Mouse (Mus musculus) intestine, embryonic 14.5 days (tissue): ENCODE data around the gene Alpl. TPM values are rescaled to one million over a fixed set of nuclear protein-coding genes. Genes with fewer than 3 reads are reported as not detected.

Source experiments
- ATAC-seq: fragments of 200-750 bp; cut with Nextera tagmentation; replicated peaks from 2 replicates; pipeline ENCODE4 v1.8.0; 2017; ENCODE audit warnings: low read depth, moderate number of reproducible peaks, moderate TSS enrichment, moderate library complexity; ENCODE audit not compliant: low FRiP score, low TSS enrichment
- DNase-seq: peaks from one replicate; pipeline ENCODE4 v3.0.0-alpha.2; 2018; ENCODE audit warnings: low spot score
- H3K27ac ChIP-seq: fragments of 300-500 bp; sonication (generic); 2 replicates; pipeline ENCODE4 v1.5.1; 2014; ENCODE audit warnings: low read depth, mild to moderate bottlenecking, control low read depth
- H3K27me3 ChIP-seq: fragments of 300-500 bp; sonication (generic); replicated peaks from 2 replicates; pipeline ENCODE4 v1.6.1; 2014; ENCODE audit warnings: low read length, control low read depth; ENCODE audit not compliant: control insufficient read depth, insufficient read depth
- H3K36me3 ChIP-seq: fragments of 300-500 bp; sonication (generic); 2 replicates; pipeline ENCODE4 v1.6.1; 2014; ENCODE audit warnings: low read length, control low read depth; ENCODE audit not compliant: control insufficient read depth, insufficient read depth
- H3K4me1 ChIP-seq: fragments of 300-500 bp; sonication (generic); replicated peaks from 2 replicates; pipeline ENCODE4 v1.6.1; 2014; ENCODE audit warnings: low read length, control low read depth, mixed read lengths; ENCODE audit not compliant: control insufficient read depth, insufficient read depth
- H3K4me2 ChIP-seq: fragments of 300-500 bp; sonication (generic); 2 replicates; pipeline ENCODE4 v1.6.1; 2014; ENCODE audit warnings: low read length
- H3K4me3 ChIP-seq: fragments of 300-500 bp; sonication (generic); 2 replicates; pipeline ENCODE4 v1.5.1; 2014; ENCODE audit warnings: low read depth, low read length, control low read depth, mixed read lengths
- H3K9ac ChIP-seq: fragments of 300-500 bp; sonication (generic); 2 replicates; pipeline ENCODE4 v1.6.1; 2014; ENCODE audit warnings: mild to moderate bottlenecking, low read length
- H3K9me3 ChIP-seq: fragments of 300-500 bp; sonication (generic); 2 replicates; pipeline ENCODE4 v1.6.1; 2016; ENCODE audit warnings: low read length, control low read depth; ENCODE audit not compliant: control insufficient read depth
- WGBS: fragments of 180-500 bp; shearing (Covaris S2); extraction: QIAGEN DNeasy Blood & Tissue Kit; methylation state at CpG from one replicate; pipeline ENCODE4 v1.1.7; 2014; 5-methylcytosine and 5-hydroxymethylcytosine counted together
- polyA plus RNA-seq: library from polyadenylated mRNA; unstranded; fragments of >200 nt; fragmentation: Nextera tagmentation; extraction: Ambion mirVana; gene quantifications from 2 replicates; pipeline ENCODE4 v1.2.1, GENCODE M21; 2014

The Alpl gene
- polyA plus RNA-seq, 1 experiment from 2014 or later = 7.0 TPM

DNA sequence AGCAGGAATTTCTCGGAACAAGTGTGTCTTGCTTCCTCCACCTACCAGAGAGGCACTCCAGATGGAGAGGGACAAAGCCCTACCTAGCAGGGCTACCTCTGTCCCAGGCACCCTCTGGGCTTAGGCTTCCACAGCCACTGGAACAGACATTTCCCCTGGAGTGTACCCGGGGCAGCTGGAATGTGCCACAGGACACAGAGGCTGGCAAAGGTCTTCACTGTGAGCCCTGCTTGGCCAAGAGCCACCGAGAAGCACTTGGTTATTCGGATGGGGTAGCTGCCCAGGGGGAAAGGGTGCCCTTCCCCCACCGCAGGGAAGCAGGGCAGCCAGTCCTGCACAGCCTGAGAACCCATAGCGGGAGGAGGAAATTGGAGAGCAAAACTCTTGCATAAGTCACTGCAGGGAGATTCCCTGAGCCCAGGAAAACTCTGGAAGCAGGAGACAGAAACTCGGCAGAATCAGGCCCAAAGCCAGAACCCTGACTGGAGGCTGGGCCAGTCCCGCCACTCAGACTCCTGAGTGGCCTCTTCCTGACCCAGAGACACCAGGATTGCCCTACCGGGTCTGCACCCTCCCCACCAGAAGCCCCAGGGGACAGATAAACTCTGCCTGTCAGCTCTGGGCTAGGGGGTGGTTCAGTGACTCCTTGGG, 12.5 kb downstream of the Alpl start:
- Histone ChIP-seq H3K9me3 (no peaks in the 10 kb centered on the region), H3K4me1 (0 out of 2 replicates have a peak, but pooled peaks cover 3% of the 10 kb centered on the region), H3K27me3 (no peaks in the 10 kb centered on the region), H3K9ac (no peak overlapping the region), H3K4me2 (no peak overlapping the region), H3K4me3 (no peak overlapping the region), H3K36me3 (no peaks in the 10 kb centered on the region), H3K27ac (no peak overlapping the region)
- DNase-seq (no peak), ATAC-seq (no peak)
- 27% methylated on average over 9 of the region's 9 CpGs for WGBS

DNA sequence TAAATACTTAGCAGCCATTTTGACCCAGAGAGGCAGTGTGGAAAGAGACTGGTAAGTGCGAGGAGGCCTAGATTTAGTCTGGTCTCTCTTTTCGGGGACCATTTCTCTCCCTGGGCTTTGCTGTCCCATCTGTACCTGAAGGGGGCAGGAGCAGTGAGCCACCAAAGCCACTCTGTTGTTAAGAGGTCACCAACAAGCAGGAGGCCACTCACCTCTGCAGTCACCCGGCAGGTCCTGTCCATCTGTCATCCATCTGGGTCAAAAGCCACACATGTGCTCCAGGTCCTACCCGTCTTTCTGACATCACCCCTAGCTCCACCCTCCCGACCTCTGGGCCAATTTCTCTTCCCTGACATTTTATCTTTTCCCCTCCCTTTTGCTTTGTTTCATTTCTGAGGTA, 14.2 kb downstream of the Alpl start:
- Histone ChIP-seq H3K4me3 (no peak overlapping the region), H3K4me1 (0 out of 2 replicates have a peak, but pooled peaks cover 3% of the 10 kb centered on the region), H3K27me3 (no peaks in the 10 kb centered on the region), H3K4me2 (no peak overlapping the region), H3K27ac (no peak overlapping the region), H3K9ac (no peak overlapping the region), H3K9me3 (no peaks in the 10 kb centered on the region), H3K36me3 (no peaks in the 10 kb centered on the region)
- WGBS = 69% methylated on average over 5 of the region's 5 CpGs
- no peak for ATAC-seq
- DNase-seq = no peak

DNA sequence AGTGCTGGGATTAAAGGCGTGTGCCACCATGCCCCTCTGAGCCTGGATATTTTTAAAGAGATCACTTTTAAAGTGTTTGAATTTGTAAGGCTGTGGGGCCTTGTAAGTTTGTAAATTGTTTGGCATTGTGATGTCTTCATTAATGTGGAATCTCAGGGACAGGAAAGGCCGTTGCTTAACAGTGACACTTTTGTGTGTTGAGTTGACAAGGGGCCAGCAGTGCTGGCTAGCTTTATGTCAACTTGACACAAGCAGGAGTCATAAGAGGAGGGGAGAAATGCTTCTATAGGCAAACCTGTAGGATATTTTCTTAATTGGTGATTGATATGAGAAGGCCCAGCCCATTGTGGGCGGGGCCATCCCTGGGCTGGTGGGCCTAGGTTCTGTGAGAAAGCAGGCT, 15.2 kb downstream of the Alpl start:
- WGBS = 76% methylated on average over 3 of the region's 3 CpGs
- no peak for ATAC-seq

DNA sequence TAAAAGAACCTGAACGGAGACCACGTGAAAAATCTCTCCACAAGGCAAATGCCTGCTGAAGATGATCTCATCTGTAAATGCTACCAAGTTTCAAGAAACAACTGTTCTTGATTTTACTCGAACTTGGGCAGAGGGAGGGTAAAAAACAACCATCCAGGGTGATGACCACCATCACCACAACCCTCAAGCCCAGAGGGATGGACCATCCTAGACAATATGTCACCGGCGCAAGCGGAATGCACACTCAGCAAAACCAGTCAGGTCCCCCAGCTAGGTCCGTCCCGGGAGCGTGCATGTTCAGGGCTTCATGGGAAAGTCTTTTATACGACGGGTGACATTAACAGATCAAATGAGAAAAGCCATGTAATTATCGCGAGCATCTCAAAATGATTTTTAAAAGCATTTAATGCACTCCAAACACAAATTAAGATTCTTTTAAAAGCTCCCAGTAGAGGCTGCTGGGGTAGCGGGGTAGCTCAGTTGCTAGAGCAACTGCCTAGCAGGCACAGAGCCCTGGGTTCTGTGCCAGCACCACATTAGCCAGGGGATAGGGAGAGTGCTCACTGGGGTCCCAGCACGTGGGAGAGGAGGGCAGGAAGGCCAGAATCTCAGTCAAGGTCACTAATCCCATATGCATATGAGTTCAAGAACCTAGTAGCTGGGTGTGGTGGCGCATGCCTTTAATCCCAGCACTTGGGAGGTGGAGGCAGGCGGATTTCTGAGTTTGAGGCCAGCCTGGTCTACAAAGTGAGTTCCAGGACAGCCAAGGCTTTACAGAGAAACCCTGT, 17.6 kb downstream of the Alpl start:
- Histone ChIP-seq H3K27me3 (no peaks in the 10 kb centered on the region), H3K9me3 (no peaks in the 10 kb centered on the region), H3K4me1 (0 out of 2 replicates have a peak, but pooled peaks cover 1% of the 10 kb centered on the region), H3K9ac (no peak overlapping the region), H3K36me3 (no peaks in the 10 kb centered on the region), H3K4me3 (no peak overlapping the region), H3K4me2 (no peak overlapping the region), H3K27ac (no peak overlapping the region)
- no peak for DNase-seq
- no peak for ATAC-seq
- WGBS = 86% methylated on average over 17 of the region's 17 CpGs

More for the DNA sequence above, 15.2 kb downstream of the Alpl start:
- Histone ChIP-seq H3K4me2 (no peak overlapping the region), H3K27ac (no peak overlapping the region), H3K9ac (no peak overlapping the region), H3K4me1 (0 out of 2 replicates have a peak, but pooled peaks cover 3% of the 10 kb centered on the region), H3K36me3 (no peaks in the 10 kb centered on the region), H3K27me3 (no peaks in the 10 kb centered on the region), H3K4me3 (no peak overlapping the region), H3K9me3 (no peaks in the 10 kb centered on the region)
- DNase-seq = no peak

DNA sequence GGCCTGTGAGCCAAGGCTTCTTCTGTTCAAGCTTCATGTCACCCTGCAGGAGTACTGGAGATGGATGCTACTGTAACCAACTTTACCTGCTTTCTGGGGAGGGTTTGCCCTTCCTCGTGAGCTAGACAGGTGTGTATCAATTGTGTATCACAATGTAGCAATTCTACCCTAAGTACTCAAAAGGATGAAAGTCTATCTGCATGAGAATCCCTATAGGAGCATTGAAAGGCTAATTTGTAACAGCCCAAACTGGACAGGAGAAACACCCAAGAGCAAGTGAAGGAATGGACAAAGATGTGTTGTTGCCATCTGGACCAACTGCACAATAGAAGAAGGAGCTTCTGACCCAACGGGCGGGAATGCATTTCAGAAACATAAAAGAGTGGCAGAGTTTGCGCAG, 18.3 kb downstream of the Alpl start:
- Histone ChIP-seq H3K9me3 (no peaks in the 10 kb centered on the region), H3K9ac (no peak overlapping the region), H3K36me3 (no peaks in the 10 kb centered on the region), H3K4me1 (no peaks in the 10 kb centered on the region), H3K4me3 (no peak overlapping the region), H3K27ac (no peak overlapping the region), H3K27me3 (no peaks in the 10 kb centered on the region), H3K4me2 (no peak overlapping the region)
- ATAC-seq = no peak
- no peak for DNase-seq
- WGBS = 89% methylated on average over 4 of the region's 4 CpGs

DNA sequence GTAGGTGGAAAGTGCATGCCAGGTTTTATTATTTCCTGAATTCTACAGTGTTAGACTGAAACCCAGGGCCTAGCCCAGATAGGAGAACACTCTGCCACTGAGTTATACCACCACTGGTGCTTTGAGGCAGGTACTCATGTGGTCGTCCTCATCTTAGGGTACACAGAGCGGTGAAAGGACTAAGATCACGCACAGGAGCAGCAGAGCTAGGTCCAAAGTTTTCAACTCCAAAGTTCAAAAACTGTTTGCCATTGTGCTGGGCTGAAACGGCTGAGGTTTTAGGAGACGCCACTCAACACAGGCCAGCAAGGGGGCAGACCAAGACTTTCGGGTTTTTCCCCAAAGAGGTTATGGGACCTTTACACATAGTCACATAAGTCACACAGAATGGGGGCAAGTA, 21.7 kb downstream of the Alpl start:
- no peak for DNase-seq
- H3K4me1 ChIP-seq = peaks cover 3% of the 10 kb centered on the region; the same call in 1 of the 2 replicates
- WGBS = 86% methylated on average over 6 of the region's 6 CpGs
- no peak for ATAC-seq
- no peaks in the 10 kb centered on the region for H3K27me3 ChIP-seq
- no peak overlapping the region for H3K4me3 ChIP-seq
- no peak overlapping the region for H3K4me2 ChIP-seq
- H3K9me3 ChIP-seq = no peaks in the 10 kb centered on the region
- no peak overlapping the region for H3K9ac ChIP-seq
- H3K27ac ChIP-seq = no peak overlapping the region
- H3K36me3 ChIP-seq = no peaks in the 10 kb centered on the region

DNA sequence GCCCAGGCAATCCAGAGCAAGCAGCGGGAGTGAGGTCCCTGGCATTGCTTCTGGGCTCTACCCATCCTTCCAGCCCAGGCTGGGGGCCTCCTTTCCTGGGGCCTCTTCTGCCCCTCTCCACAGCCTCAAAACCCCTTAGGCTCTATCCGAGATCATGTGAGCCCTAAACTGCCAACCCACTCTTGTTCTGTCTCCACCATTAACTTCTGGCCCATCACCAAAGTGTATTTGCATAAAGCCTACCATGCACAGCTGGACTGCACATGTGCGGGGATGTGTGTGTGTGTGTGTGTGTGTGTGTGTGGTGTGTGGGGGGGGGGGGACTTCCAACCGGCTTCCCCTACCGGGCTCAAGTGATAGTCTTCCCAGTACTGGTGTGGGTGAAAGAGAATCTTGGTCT, 22.2 kb downstream of the Alpl start:
- no peaks in the 10 kb centered on the region for H3K9me3 ChIP-seq
- H3K27me3 ChIP-seq = no peaks in the 10 kb centered on the region
- ATAC-seq = no peak
- WGBS = 63% methylated on average over 5 of the region's 5 CpGs
- no peak overlapping the region for H3K4me2 ChIP-seq
- no peak overlapping the region for H3K9ac ChIP-seq
- H3K36me3 ChIP-seq = no peaks in the 10 kb centered on the region
- DNase-seq = no peak
- peaks cover 3% of the 10 kb centered on the region; the same call in 1 of the 2 replicates for H3K4me1 ChIP-seq
- H3K4me3 ChIP-seq = no peak overlapping the region
- no peak overlapping the region for H3K27ac ChIP-seq

DNA sequence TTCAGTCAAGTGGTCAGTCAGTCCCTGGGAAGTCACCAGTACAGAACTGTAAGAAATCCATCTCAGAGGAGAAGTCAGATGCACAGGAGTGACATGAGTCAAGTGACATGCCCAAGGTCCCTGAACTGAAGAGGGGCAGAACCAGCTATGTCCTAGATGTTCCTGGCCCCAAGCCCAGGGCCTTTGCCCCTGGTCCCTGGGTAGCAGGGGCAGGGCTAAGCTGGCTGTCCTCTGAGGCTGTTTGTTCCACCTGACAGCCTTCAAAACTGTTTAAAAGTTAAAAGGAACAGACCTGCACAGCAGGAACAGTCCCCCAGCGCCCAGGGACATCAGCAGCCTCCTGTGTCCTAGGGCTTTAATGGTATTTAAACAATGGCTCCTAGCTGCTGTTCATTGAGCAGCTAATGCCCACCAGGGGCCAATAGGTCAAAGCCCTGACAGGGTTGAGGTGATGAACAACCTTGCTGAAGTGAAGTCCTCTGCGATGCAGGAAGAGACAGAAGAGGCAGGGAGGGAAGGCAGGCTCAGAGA, 22.8 kb downstream of the Alpl start:
- H3K9ac ChIP-seq = no peak overlapping the region
- H3K4me3 ChIP-seq = no peak overlapping the region
- H3K27me3 ChIP-seq = no peaks in the 10 kb centered on the region
- no peak for ATAC-seq
- no peak overlapping the region for H3K4me2 ChIP-seq
- DNase-seq = no peak
- peaks cover 3% of the 10 kb centered on the region; the same call in 1 of the 2 replicates for H3K4me1 ChIP-seq
- no peaks in the 10 kb centered on the region for H3K9me3 ChIP-seq
- H3K27ac ChIP-seq = no peak overlapping the region
- 33% methylated on average over 2 of the region's 2 CpGs for WGBS
- no peaks in the 10 kb centered on the region for H3K36me3 ChIP-seq
